Mouse (Mus musculus): ENCODE measurements around the gene Aldh1l1. TPM values are rescaled to one million over a fixed set of nuclear protein-coding genes. Genes with fewer than 3 reads are reported as not detected.

Aldh1l1 gene
- polyA plus RNA-seq, 1 experiment = 4.0 TPM

- Histone ChIP-seq H3K27ac (ENCODE audit: insufficient read depth, low read length) (no peak overlapping the region), H3K4me1 (ENCODE audit: control insufficient read depth, insufficient read depth, low read length) (peaks cover 16% of the 10 kb centered on the region), H3K4me3 (ENCODE audit: insufficient read depth, low read length) (no peak overlapping the region)
- TF ChIP-seq CTCF (IDR thresholded peaks at IDR 0.05; ENCODE audit: borderline replicate concordance, insufficient read depth, low read length) = no peak
These were observed 81.3 kb downstream of the Aldh1l1 start for GRCm38 (mm10) chr6:90567486-90567885.

GRCm38 (mm10) chr6:90567928-90568327 is 81.7 kb downstream of the Aldh1l1 start:
- Histone ChIP-seq H3K27ac (ENCODE audit: insufficient read depth, low read length) (no peak overlapping the region), H3K4me1 (ENCODE audit: control insufficient read depth, insufficient read depth, low read length) (peaks cover 16% of the 10 kb centered on the region), H3K4me3 (ENCODE audit: insufficient read depth, low read length) (no peak overlapping the region)
- TF ChIP-seq POLR2A (IDR thresholded peaks at IDR 0.05; ENCODE audit: low read depth, low read length) (no peak), CTCF (IDR thresholded peaks at IDR 0.05; ENCODE audit: borderline replicate concordance, insufficient read depth, low read length) (no peak)

- Histone ChIP-seq H3K27ac (ENCODE audit: insufficient read depth, low read length) (no peak overlapping the region), H3K4me1 (ENCODE audit: control insufficient read depth, insufficient read depth, low read length) (peaks cover 16% of the 10 kb centered on the region), H3K4me3 (ENCODE audit: insufficient read depth, low read length) (no peak overlapping the region)
- TF ChIP-seq CTCF (IDR thresholded peaks at IDR 0.05; ENCODE audit: borderline replicate concordance, insufficient read depth, low read length) (no peak), POLR2A (IDR thresholded peaks at IDR 0.05; ENCODE audit: low read depth, low read length) (no peak)
These were observed 82.5 kb downstream of the Aldh1l1 start for GRCm38 (mm10) chr6:90568721-90569120.

GRCm38 (mm10) chr6:90569736-90570383 is 83.6 kb downstream of the Aldh1l1 start:
- H3K4me3 ChIP-seq (ENCODE audit: insufficient read depth, low read length) = no peak overlapping the region

GRCm38 (mm10) chr6:90570392-90570791 is 84.2 kb downstream of the Aldh1l1 start:
- Histone ChIP-seq H3K4me1 (ENCODE audit: control insufficient read depth, insufficient read depth, low read length) (peaks cover 10% of the 10 kb centered on the region), H3K4me3 (ENCODE audit: insufficient read depth, low read length) (no peak overlapping the region), H3K27ac (ENCODE audit: insufficient read depth, low read length) (no peak overlapping the region)
- TF ChIP-seq CTCF (IDR thresholded peaks at IDR 0.05; ENCODE audit: borderline replicate concordance, insufficient read depth, low read length) = no peak
- TF ChIP-seq POLR2A (IDR thresholded peaks at IDR 0.05; ENCODE audit: low read depth, low read length) = no peak

More at GRCm38 (mm10) chr6:90569736-90570383, 83.6 kb downstream of the Aldh1l1 start:
- Histone ChIP-seq H3K27ac (ENCODE audit: insufficient read depth, low read length) (no peak overlapping the region), H3K4me1 (ENCODE audit: control insufficient read depth, insufficient read depth, low read length) (peaks cover 15% of the 10 kb centered on the region)
- TF ChIP-seq CTCF (IDR thresholded peaks at IDR 0.05; ENCODE audit: borderline replicate concordance, insufficient read depth, low read length) = no peak
- no peak for TF ChIP-seq POLR2A (IDR thresholded peaks at IDR 0.05; ENCODE audit: low read depth, low read length)

- Histone ChIP-seq H3K4me3 (ENCODE audit: insufficient read depth, low read length) (no peak overlapping the region), H3K4me1 (ENCODE audit: control insufficient read depth, insufficient read depth, low read length) (no peaks in the 10 kb centered on the region), H3K27ac (ENCODE audit: insufficient read depth, low read length) (no peak overlapping the region)
- TF ChIP-seq POLR2A (IDR thresholded peaks at IDR 0.05; ENCODE audit: low read depth, low read length) = no peak
- no peak for TF ChIP-seq CTCF (IDR thresholded peaks at IDR 0.05; ENCODE audit: borderline replicate concordance, insufficient read depth, low read length)
These were observed 89.1 kb downstream of the Aldh1l1 start for GRCm38 (mm10) chr6:90575261-90575715.

GRCm38 (mm10) chr6:90578174-90578573 is 91.9 kb downstream of the Aldh1l1 start:
- Histone ChIP-seq H3K27ac (ENCODE audit: insufficient read depth, low read length) (no peak overlapping the region), H3K4me3 (ENCODE audit: insufficient read depth, low read length) (no peak overlapping the region), H3K4me1 (ENCODE audit: control insufficient read depth, insufficient read depth, low read length) (no peaks in the 10 kb centered on the region)
- TF ChIP-seq CTCF (IDR thresholded peaks at IDR 0.05; ENCODE audit: borderline replicate concordance, insufficient read depth, low read length) (no peak), POLR2A (IDR thresholded peaks at IDR 0.05; ENCODE audit: low read depth, low read length) (no peak)

- no peak for TF ChIP-seq POLR2A (IDR thresholded peaks at IDR 0.05; ENCODE audit: low read depth, low read length)
- H3K4me1 ChIP-seq (ENCODE audit: control insufficient read depth, insufficient read depth, low read length) = no peaks in the 10 kb centered on the region
- H3K27ac ChIP-seq (ENCODE audit: insufficient read depth, low read length) = no peak overlapping the region
- H3K4me3 ChIP-seq (ENCODE audit: insufficient read depth, low read length) = no peak overlapping the region
These were observed 96.1 kb downstream of the Aldh1l1 start for GRCm38 (mm10) chr6:90582331-90582730.

- peaks cover 12% of the 10 kb centered on the region for H3K4me1 ChIP-seq (ENCODE audit: control insufficient read depth, insufficient read depth, low read length)
- no peak for TF ChIP-seq CTCF (IDR thresholded peaks at IDR 0.05; ENCODE audit: borderline replicate concordance, insufficient read depth, low read length)
- TF ChIP-seq POLR2A (IDR thresholded peaks at IDR 0.05; ENCODE audit: low read depth, low read length) = no peak
- H3K27ac ChIP-seq (ENCODE audit: insufficient read depth, low read length) = peak overlapping the region; percentile 74
- H3K4me3 ChIP-seq (ENCODE audit: insufficient read depth, low read length) = no peak overlapping the region
These were observed 101.9 kb downstream of the Aldh1l1 start for GRCm38 (mm10) chr6:90588113-90588512.

GRCm38 (mm10) chr6:90590707-90591106 is 104.5 kb downstream of the Aldh1l1 start:
- TF ChIP-seq POLR2A (IDR thresholded peaks at IDR 0.05; ENCODE audit: low read depth, low read length) (no peak), CTCF (IDR thresholded peaks at IDR 0.05; ENCODE audit: borderline replicate concordance, insufficient read depth, low read length) (no peak)
- no peak overlapping the region for H3K27ac ChIP-seq (ENCODE audit: insufficient read depth, low read length)
- H3K4me3 ChIP-seq (ENCODE audit: insufficient read depth, low read length) = no peak overlapping the region
- H3K4me1 ChIP-seq (ENCODE audit: control insufficient read depth, insufficient read depth, low read length) = peaks cover 12% of the 10 kb centered on the region
